Mouse (Mus musculus): Measurements from ENCODE around the gene Tex12. TPM values are rescaled to one million over a fixed set of nuclear protein-coding genes. Genes with fewer than 3 reads are reported as not detected.

Gene Tex12
- not detected in 2 replicates for polyA plus RNA-seq (2012)

DNA sequence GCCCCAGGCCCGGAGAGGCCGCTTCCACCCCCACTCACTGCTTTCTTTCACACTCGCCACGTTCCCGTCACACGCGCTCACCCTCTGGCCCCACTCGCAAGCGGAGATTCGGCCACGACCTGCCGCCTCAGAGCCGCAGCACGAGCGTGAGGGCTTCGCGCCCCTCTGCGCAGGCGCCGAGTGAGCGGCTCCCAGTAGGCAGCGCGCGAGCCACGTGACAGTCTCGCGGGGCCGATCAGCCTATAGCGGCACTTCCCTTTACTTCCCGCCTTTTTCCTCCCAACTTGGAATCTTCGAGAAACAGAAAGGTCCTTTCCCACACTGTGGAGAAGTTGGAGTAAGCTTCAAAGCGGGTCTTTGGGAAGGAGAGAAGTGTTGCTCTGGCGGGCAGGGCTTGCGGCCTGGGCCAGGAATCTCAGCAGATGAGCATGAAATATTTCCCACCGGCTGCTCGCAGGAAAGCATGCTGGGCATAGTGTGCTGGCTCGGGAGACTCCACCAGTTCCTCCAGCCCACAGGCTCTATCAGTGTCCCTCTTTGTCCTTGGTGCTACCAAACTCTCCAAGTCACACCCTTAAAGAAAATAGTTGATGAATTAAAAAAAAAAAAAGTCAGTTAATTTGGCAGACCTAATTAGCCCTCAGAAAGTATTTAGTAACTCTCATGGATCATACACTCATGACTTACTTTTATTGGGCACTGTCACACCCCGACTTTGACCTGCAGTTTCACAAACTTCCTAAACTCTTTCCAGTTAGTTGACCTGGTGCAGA, at the start of gene Tex12:
Gene Tex12, minus strand, starts transcription at position 181 of the 773 bp plus-strand sequence.
- Histone ChIP-seq H3K36me3 (ENCODE audit: control insufficient read depth) (no peaks in the 10 kb centered on the region), H3K9me3 (ENCODE audit: control insufficient read depth, low read length) (peaks cover 3% of the 10 kb centered on the region; the same call in 1 of the 2 replicates), H3K4me3 (replicated peaks) (no peak within 1 kb of the TSS), H3K27me3 (ENCODE audit: control insufficient read depth) (no peaks in the 10 kb centered on the region), H3K4me1 (ENCODE audit: control insufficient read depth) (no peaks in the 10 kb centered on the region)
- TF ChIP-seq GATA1 (IDR thresholded peaks at IDR 0.05; ENCODE audit: low read length) (no peak), TAL1 (IDR thresholded peaks at IDR 0.05; ENCODE audit: low read length) (no peak)

- peaks cover 68% of the 10 kb centered on the region for H3K36me3 ChIP-seq (ENCODE audit: control insufficient read depth)
- TF ChIP-seq GATA1 (IDR thresholded peaks at IDR 0.05; ENCODE audit: low read length) (peak; percentile 22; the same call in 1 of the 2 replicates), TAL1 (IDR thresholded peaks at IDR 0.05; ENCODE audit: low read length) (no peak)
- no peaks in the 10 kb centered on the region for H3K9me3 ChIP-seq (ENCODE audit: control insufficient read depth, low read length)
- H3K4me1 ChIP-seq (ENCODE audit: control insufficient read depth) = peaks cover 51% of the 10 kb centered on the region
- H3K27me3 ChIP-seq (ENCODE audit: control insufficient read depth) = no peaks in the 10 kb centered on the region
- peak overlapping the region; percentile 100 for H3K4me3 ChIP-seq (replicated peaks)
Observed at GRCm38 (mm10) chr9:50604338-50604737, 43.2 kb upstream of the Tex12 start.

GRCm38 (mm10) chr9:50603998-50604324, 42.8 kb upstream of the Tex12 start:
- peaks cover 68% of the 10 kb centered on the region for H3K36me3 ChIP-seq (ENCODE audit: control insufficient read depth)
- H3K4me1 ChIP-seq (ENCODE audit: control insufficient read depth) = peaks cover 51% of the 10 kb centered on the region
- H3K27me3 ChIP-seq (ENCODE audit: control insufficient read depth) = no peaks in the 10 kb centered on the region
- TF ChIP-seq GATA1 (IDR thresholded peaks at IDR 0.05; ENCODE audit: low read length) (no peak), TAL1 (IDR thresholded peaks at IDR 0.05; ENCODE audit: low read length) (no peak)
- H3K9me3 ChIP-seq (ENCODE audit: control insufficient read depth, low read length) = no peaks in the 10 kb centered on the region
- H3K4me3 ChIP-seq (replicated peaks) = peak overlapping the region; percentile 100

DNA sequence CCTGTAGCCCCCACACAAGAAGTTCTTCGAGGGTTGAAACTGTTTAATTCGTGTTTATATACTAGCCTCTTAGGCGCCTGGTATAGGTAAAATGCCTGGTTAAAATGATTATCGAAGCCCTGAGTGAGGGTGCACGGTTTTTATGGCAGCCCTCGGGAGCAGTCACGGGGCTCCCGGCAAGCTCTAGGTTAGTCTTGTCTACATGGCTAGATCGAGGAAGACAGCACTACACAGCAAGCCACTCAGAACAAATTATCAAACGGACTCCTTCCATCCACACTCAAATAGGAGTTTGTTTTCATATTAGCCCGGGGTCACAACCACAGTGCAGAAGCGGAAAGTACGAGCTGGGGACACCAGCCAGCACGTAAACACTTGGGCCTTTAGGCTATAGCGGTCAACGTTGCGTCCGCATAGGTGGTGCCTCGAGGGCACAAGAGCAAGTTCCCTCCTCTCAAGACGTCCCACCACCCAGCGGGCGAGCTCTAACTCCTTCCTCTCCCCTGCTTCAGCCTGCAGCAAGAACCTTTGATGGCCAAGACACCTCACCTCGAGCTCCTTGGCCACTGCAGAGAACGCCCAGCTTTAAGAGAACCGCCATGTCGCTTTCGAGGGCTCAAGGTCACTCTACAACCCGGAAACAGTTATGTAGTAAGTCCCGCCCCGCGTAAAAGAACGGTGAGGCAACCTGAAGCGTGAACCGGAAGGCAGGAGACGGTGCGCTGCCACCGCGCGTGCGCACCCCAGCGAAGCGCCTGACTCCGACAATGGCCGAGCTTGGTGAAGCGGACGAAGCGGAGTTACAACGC, 42.3 kb upstream of the Tex12 start, which contains the start of the genes Sdhd and Timm8b:
Gene Sdhd, minus strand, starts transcription at position 624 of the 809 bp plus-strand sequence.
Gene Timm8b, plus strand, starts transcription at position 722 of the 809 bp plus-strand sequence.
- Histone ChIP-seq H3K4me3 (replicated peaks) (peak within 1 kb of the TSS; percentile 100), H3K9me3 (ENCODE audit: control insufficient read depth, low read length) (no peaks in the 10 kb centered on the region), H3K27me3 (ENCODE audit: control insufficient read depth) (no peaks in the 10 kb centered on the region), H3K4me1 (ENCODE audit: control insufficient read depth) (peaks cover 51% of the 10 kb centered on the region), H3K36me3 (ENCODE audit: control insufficient read depth) (peaks cover 68% of the 10 kb centered on the region)
- TF ChIP-seq GATA1 (IDR thresholded peaks at IDR 0.05; ENCODE audit: low read length) (no peak), TAL1 (IDR thresholded peaks at IDR 0.05; ENCODE audit: low read length) (no peak)

GRCm38 (mm10) chr9:50602055-50602845, 41.1 kb upstream of the Tex12 start:
- H3K9me3 ChIP-seq (ENCODE audit: control insufficient read depth, low read length) = no peaks in the 10 kb centered on the region
- TF ChIP-seq TAL1 (IDR thresholded peaks at IDR 0.05; ENCODE audit: low read length) (no peak), GATA1 (IDR thresholded peaks at IDR 0.05; ENCODE audit: low read length) (no peak)
- peaks cover 50% of the 10 kb centered on the region for H3K4me1 ChIP-seq (ENCODE audit: control insufficient read depth)
- H3K36me3 ChIP-seq (ENCODE audit: control insufficient read depth) = peaks cover 68% of the 10 kb centered on the region
- H3K27me3 ChIP-seq (ENCODE audit: control insufficient read depth) = no peaks in the 10 kb centered on the region
- H3K4me3 ChIP-seq (replicated peaks) = peak overlapping the region; percentile 100

- Histone ChIP-seq H3K4me3 (replicated peaks) (peak overlapping the region; percentile 100), H3K4me1 (ENCODE audit: control insufficient read depth) (peaks cover 49% of the 10 kb centered on the region), H3K9me3 (ENCODE audit: control insufficient read depth, low read length) (no peaks in the 10 kb centered on the region; the same call in 1 of the 2 replicates), H3K27me3 (ENCODE audit: control insufficient read depth) (no peaks in the 10 kb centered on the region), H3K36me3 (ENCODE audit: control insufficient read depth) (peaks cover 69% of the 10 kb centered on the region)
- TF ChIP-seq GATA1 (IDR thresholded peaks at IDR 0.05; ENCODE audit: low read length) = no peak
Observed at GRCm38 (mm10) chr9:50601536-50601935, 40.4 kb upstream of the Tex12 start.

- no peaks in the 10 kb centered on the region; the same call in 1 of the 2 replicates for H3K9me3 ChIP-seq (ENCODE audit: control insufficient read depth, low read length)
- H3K4me1 ChIP-seq (ENCODE audit: control insufficient read depth) = peaks cover 18% of the 10 kb centered on the region
- no peaks in the 10 kb centered on the region for H3K27me3 ChIP-seq (ENCODE audit: control insufficient read depth)
- H3K4me3 ChIP-seq (replicated peaks) = no peak overlapping the region
- peaks cover 71% of the 10 kb centered on the region for H3K36me3 ChIP-seq (ENCODE audit: control insufficient read depth)
- TF ChIP-seq GATA1 (IDR thresholded peaks at IDR 0.05; ENCODE audit: low read length) (no peak), TAL1 (IDR thresholded peaks at IDR 0.05; ENCODE audit: low read length) (peak; percentile 32; the same call in 2 of the 3 replicates)
Observed at GRCm38 (mm10) chr9:50596973-50597372, 35.8 kb upstream of the Tex12 start.

DNA sequence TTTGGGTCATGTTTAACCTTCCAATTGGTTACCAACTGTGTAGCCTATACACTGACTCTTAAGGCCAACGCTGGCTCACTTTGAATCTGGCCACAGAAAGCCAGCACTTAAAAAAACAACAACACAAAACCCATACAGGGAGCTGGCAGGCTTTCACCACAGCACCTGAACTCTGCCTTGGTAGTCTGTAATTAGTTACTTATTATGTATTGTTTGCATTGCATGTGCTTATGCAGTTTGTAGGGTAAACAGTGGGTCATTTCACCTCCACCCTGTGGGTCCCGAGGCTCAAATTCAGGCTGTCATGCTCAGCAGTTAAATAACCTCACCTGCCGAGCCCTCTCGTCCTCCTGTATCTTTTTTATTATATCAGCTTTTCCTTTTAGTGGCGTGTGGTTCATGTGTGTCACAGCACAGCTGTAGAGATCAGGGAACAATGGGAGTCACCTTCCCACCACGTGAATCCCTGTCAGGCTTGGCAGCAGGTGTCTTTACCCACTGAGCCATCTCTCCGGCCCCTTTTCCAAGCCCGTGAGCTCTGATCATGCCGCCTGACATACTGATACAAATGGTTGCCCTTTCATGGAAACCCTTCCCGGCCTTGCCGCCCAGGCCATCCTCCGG, 33.8 kb upstream of the Tex12 start:
- Histone ChIP-seq H3K27me3 (ENCODE audit: control insufficient read depth) (no peaks in the 10 kb centered on the region), H3K4me3 (replicated peaks) (no peak overlapping the region), H3K4me1 (ENCODE audit: control insufficient read depth) (peaks cover 1% of the 10 kb centered on the region; the same call in 1 of the 2 replicates), H3K36me3 (ENCODE audit: control insufficient read depth) (peaks cover 54% of the 10 kb centered on the region), H3K9me3 (ENCODE audit: control insufficient read depth, low read length) (no peaks in the 10 kb centered on the region; the same call in 1 of the 2 replicates)
- TF ChIP-seq GATA1 (IDR thresholded peaks at IDR 0.05; ENCODE audit: low read length) = no peak
- TF ChIP-seq TAL1 (IDR thresholded peaks at IDR 0.05; ENCODE audit: low read length) = no peak
